Mouse (Mus musculus) heart, embryonic 10.5 days (tissue): ENCODE measurements around the gene Dapk3. TPM values are rescaled to one million over a fixed set of nuclear protein-coding genes. Genes with fewer than 3 reads are reported as not detected.
A peak's percentile ranks its signal among the peaks of the same experiment; 100 is the strongest.
"Not testable (repeated sequence)": the region's sequence is repeated elsewhere in the genome, so short reads cannot be mapped to it uniquely, and the experiment has no call there.

Experiments
- DNase-seq: peaks from one replicate; pipeline ENCODE4 v3.0.0-alpha.2; 2017; ENCODE audit warnings: low spot score
- H3K27ac ChIP-seq: fragments of 300-500 bp; sonication (generic); 2 replicates; pipeline ENCODE4 v1.5.1; 2016; ENCODE audit warnings: mild to moderate bottlenecking
- H3K27me3 ChIP-seq: fragments of 300-500 bp; sonication (generic); 2 replicates; pipeline ENCODE4 v1.6.1; 2016; ENCODE audit warnings: mild to moderate bottlenecking; ENCODE audit not compliant: poor library complexity, insufficient read depth, severe bottlenecking
- H3K36me3 ChIP-seq: fragments of 300-500 bp; sonication (generic); 2 replicates; pipeline ENCODE4 v1.6.1; 2016; ENCODE audit warnings: mild to moderate bottlenecking, moderate library complexity
- H3K4me1 ChIP-seq: fragments of 300-500 bp; sonication (generic); 2 replicates; pipeline ENCODE4 v1.6.1; 2016; ENCODE audit warnings: mild to moderate bottlenecking
- H3K4me3 ChIP-seq: fragments of 300-500 bp; sonication (generic); 2 replicates; pipeline ENCODE4 v1.5.1; 2016; ENCODE audit warnings: mild to moderate bottlenecking, moderate library complexity
- H3K9me3 ChIP-seq: fragments of 300-500 bp; sonication (generic); 2 replicates; pipeline ENCODE4 v1.6.1; 2016; ENCODE audit warnings: mild to moderate bottlenecking, moderate library complexity
- WGBS: fragments of 180-500 bp; shearing (Covaris S2); methylation state at CpG from one replicate; pipeline ENCODE4 v1.1.7; 2016; 5-methylcytosine and 5-hydroxymethylcytosine counted together
- polyA plus RNA-seq: library from polyadenylated mRNA; unstranded; fragments of >200 nt; fragmentation: Nextera tagmentation; extraction: Ambion mirVana; gene quantifications from 2 replicates; pipeline ENCODE4 v1.2.1, GENCODE M21; 2016

Dapk3 gene
- polyA plus RNA-seq, 1 experiment from 2014 or later: 78.7 TPM

- peak within 1 kb of the TSS; percentile 60 for H3K27ac ChIP-seq
These were observed 19.3 kb downstream of the Dapk3 start, which contains the start of gene Nmrk2 for GRCm38 (mm10) chr10:81201807-81202758. Nmrk2 (minus strand) TSS chr10:81202051.

GRCm38 (mm10) chr10:81202978-81203720 is 20.3 kb downstream of the Dapk3 start:
- peak overlapping the region; percentile 60 for H3K27ac ChIP-seq
- WGBS: 57% methylated on average over 8 of the region's 8 CpGs
- no peak overlapping the region for H3K4me3 ChIP-seq
- 0 out of 2 replicates have a peak, but pooled peaks cover 7% of the 10 kb centered on the region for H3K27me3 ChIP-seq
- DNase-seq: no peak
- H3K36me3 ChIP-seq: no peaks in the 10 kb centered on the region; the same call in 1 of the 2 replicates
- H3K4me1 ChIP-seq: peaks cover 61% of the 10 kb centered on the region
- H3K9me3 ChIP-seq: no peaks in the 10 kb centered on the region

More at GRCm38 (mm10) chr10:81201807-81202758, 19.3 kb downstream of the Dapk3 start, which contains the start of gene Nmrk2:
- H3K9me3 ChIP-seq: no peaks in the 10 kb centered on the region
- no peak for DNase-seq
- peaks cover 12% of the 10 kb centered on the region; the same call in 1 of the 2 replicates for H3K27me3 ChIP-seq
- peak within 1 kb of the TSS; percentile 33 for H3K4me3 ChIP-seq
- H3K4me1 ChIP-seq: peaks cover 67% of the 10 kb centered on the region
- 49% methylated on average over 13 of the region's 13 CpGs for WGBS
- no peaks in the 10 kb centered on the region for H3K36me3 ChIP-seq

- Histone ChIP-seq H3K4me1 (peaks cover 55% of the 10 kb centered on the region), H3K4me3 (no peak overlapping the region), H3K36me3 (peaks cover 6% of the 10 kb centered on the region; the same call in 1 of the 2 replicates), H3K9me3 (no peaks in the 10 kb centered on the region), H3K27ac (no peak overlapping the region), H3K27me3 (0 out of 2 replicates have a peak, but pooled peaks cover 7% of the 10 kb centered on the region)
- no peak for DNase-seq
- 65% methylated on average over 4 of the region's 4 CpGs for WGBS
These were observed 21.3 kb downstream of the Dapk3 start for GRCm38 (mm10) chr10:81204137-81204536.

GRCm38 (mm10) chr10:81210154-81210553 is 27.3 kb downstream of the Dapk3 start:
- H3K27me3 ChIP-seq: no peaks in the 10 kb centered on the region
- 0 out of 2 replicates have a peak, but pooled peaks cover under 1% of the 10 kb centered on the region for H3K4me1 ChIP-seq
- WGBS: 87% methylated on average over 5 of the region's 5 CpGs

GRCm38 (mm10) chr10:81216260-81216659 is 33.5 kb downstream of the Dapk3 start:
- Histone ChIP-seq H3K27me3 (peaks cover 12% of the 10 kb centered on the region; the same call in 1 of the 2 replicates), H3K4me3 (no peak overlapping the region), H3K36me3 (no peaks in the 10 kb centered on the region), H3K27ac (no peak overlapping the region), H3K4me1 (0 out of 2 replicates have a peak, but pooled peaks cover 4% of the 10 kb centered on the region), H3K9me3 (no peaks in the 10 kb centered on the region)
- 85% methylated on average over 6 of the region's 6 CpGs for WGBS
- DNase-seq: no peak

More at GRCm38 (mm10) chr10:81210154-81210553, 27.3 kb downstream of the Dapk3 start:
- H3K27ac ChIP-seq: no peak overlapping the region
- no peaks in the 10 kb centered on the region for H3K9me3 ChIP-seq
- no peak for DNase-seq
- H3K36me3 ChIP-seq: peaks cover 6% of the 10 kb centered on the region; the same call in 1 of the 2 replicates
- H3K4me3 ChIP-seq: no peak overlapping the region

GRCm38 (mm10) chr10:81216810-81217209 is 34.0 kb downstream of the Dapk3 start:
- Histone ChIP-seq H3K4me3 (no peak overlapping the region), H3K4me1 (0 out of 2 replicates have a peak, but pooled peaks cover 4% of the 10 kb centered on the region), H3K9me3 (no peaks in the 10 kb centered on the region), H3K36me3 (no peaks in the 10 kb centered on the region), H3K27ac (no peak overlapping the region), H3K27me3 (peaks cover 12% of the 10 kb centered on the region; the same call in 1 of the 2 replicates)
- 82% methylated on average over 6 of the region's 6 CpGs for WGBS
- DNase-seq: no peak

- H3K27me3 ChIP-seq: peaks cover 12% of the 10 kb centered on the region; the same call in 1 of the 2 replicates
- not testable (repeated sequence) for H3K36me3 ChIP-seq, H3K4me1 ChIP-seq, DNase-seq, H3K9me3 ChIP-seq, H3K27ac ChIP-seq, H3K4me3 ChIP-seq
- WGBS: 36% methylated on average over 1 of the region's 1 CpGs
These were observed 34.5 kb downstream of the Dapk3 start for GRCm38 (mm10) chr10:81217267-81217666.

GRCm38 (mm10) chr10:81217964-81218363 is 35.2 kb downstream of the Dapk3 start:
- no peaks in the 10 kb centered on the region for H3K9me3 ChIP-seq
- no peak overlapping the region for H3K4me3 ChIP-seq

GRCm38 (mm10) chr10:81221402-81222015 is 38.7 kb downstream of the Dapk3 start:
- Histone ChIP-seq H3K4me3 (no peak overlapping the region), H3K36me3 (no peaks in the 10 kb centered on the region), H3K9me3 (no peaks in the 10 kb centered on the region), H3K27me3 (peaks cover 17% of the 10 kb centered on the region; the same call in 1 of the 2 replicates), H3K4me1 (0 out of 2 replicates have a peak, but pooled peaks cover 4% of the 10 kb centered on the region), H3K27ac (no peak overlapping the region)
- 82% methylated on average over 5 of the region's 5 CpGs for WGBS
- no peak for DNase-seq

More at GRCm38 (mm10) chr10:81217964-81218363, 35.2 kb downstream of the Dapk3 start:
- peaks cover 12% of the 10 kb centered on the region; the same call in 1 of the 2 replicates for H3K27me3 ChIP-seq
- H3K27ac ChIP-seq: no peak overlapping the region
- no peak for DNase-seq
- no peaks in the 10 kb centered on the region for H3K36me3 ChIP-seq
- 0 out of 2 replicates have a peak, but pooled peaks cover 4% of the 10 kb centered on the region for H3K4me1 ChIP-seq
- 37% methylated on average over 7 of the region's 7 CpGs for WGBS

GRCm38 (mm10) chr10:81223731-81224130 is 40.9 kb downstream of the Dapk3 start:
- H3K4me3 ChIP-seq: not testable (repeated sequence)
- 56% methylated on average over 2 of the region's 2 CpGs for WGBS

GRCm38 (mm10) chr10:81229735-81230437 is 47.1 kb downstream of the Dapk3 start:
- DNase-seq: no peak
- Histone ChIP-seq H3K36me3 (no peaks in the 10 kb centered on the region; the same call in 1 of the 2 replicates), H3K4me3 (peak overlapping the region; percentile 44), H3K9me3 (no peaks in the 10 kb centered on the region), H3K4me1 (peaks cover 31% of the 10 kb centered on the region), H3K27me3 (peaks cover 51% of the 10 kb centered on the region), H3K27ac (no peak overlapping the region)
- 13% methylated on average over 20 of the region's 20 CpGs for WGBS

More at GRCm38 (mm10) chr10:81223731-81224130, 40.9 kb downstream of the Dapk3 start:
- not testable (repeated sequence) for H3K36me3 ChIP-seq, DNase-seq, H3K9me3 ChIP-seq, H3K27ac ChIP-seq, H3K4me1 ChIP-seq
- H3K27me3 ChIP-seq: peaks cover 24% of the 10 kb centered on the region
